Comparison of ENCODE assay signal across 9 mouse cellular contexts in genomic region chr13:44182544-44183191, GRCm38 (mm10).
DNase-seq lines count a peak whose midpoint lies in the region; ATAC-seq lines count a peak whose summit lies in the region.
"Had no signal": no experiment of that assay in that cellular context is flagged by ENCODE, and none has a peak within 500 bp of the region (broad histone marks: within the 10 kb centered on the region; RNA-seq: fewer than 3 reads in every experiment).

No protein-coding gene starts in this region.

- no peaks in the 10 kb centered on the region for H3K9me3 ChIP-seq in kidney, embryonic 16.5 days (ENCODE audit: low read length)
- H3K9me3 ChIP-seq: liver, embryonic 15.5 days had no signal

- no peak overlapping the region for H3K9ac ChIP-seq in kidney, embryonic 16.5 days (replicated peaks; ENCODE audit: low read length)
- H3K9ac ChIP-seq: liver, embryonic 15.5 days had no signal

- no peaks in the 10 kb centered on the region for H3K27me3 ChIP-seq in kidney, embryonic 16.5 days (ENCODE audit: insufficient read depth, low read length)
- H3K27me3 ChIP-seq: liver, embryonic 15.5 days had no signal

- H3K36me3 ChIP-seq in kidney, embryonic 16.5 days (ENCODE audit: insufficient read depth, low read length) = no peaks in the 10 kb centered on the region
- H3K36me3 ChIP-seq: liver, embryonic 15.5 days had no signal

- peak overlapping the region; percentile 45; the same call in 1 of the 2 replicates for H3K27ac ChIP-seq in kidney, embryonic 16.5 days (ENCODE audit: low read length)
- H3K27ac ChIP-seq: liver, embryonic 15.5 days had no signal

- ATAC-seq in kidney, embryonic 16.5 days (ENCODE audit: low FRiP score, low TSS enrichment) = 0 out of 2 replicates have a peak, but pooled peaks have one; percentile 49

- peak; percentile 7 for DNase-seq in adrenal gland, adult 2 months
- no peak for DNase-seq in adrenal gland, adult (ENCODE audit: inconsistent age in 2 of 2, low spot score in 1 of 2)
- DNase-seq in lung, postnatal 36 days = peak; percentile 10
- DNase-seq in lung, postnatal 10 days = no peak
- no peak for DNase-seq in right cerebral cortex, adult 2 months (ENCODE audit: low spot score in 2 of 2)
- DNase-seq in layer of hippocampus, adult 11-12 months (ENCODE audit: low spot score) = no peak
- no peak for DNase-seq in cerebellum, adult 11-12 months

- peaks cover 21% of the 10 kb centered on the region for H3K4me1 ChIP-seq in kidney, embryonic 16.5 days (ENCODE audit: insufficient read depth, low read length)
- H3K4me1 ChIP-seq: liver, embryonic 15.5 days had no signal

- 32% methylated on average over 15 of the region's 15 CpGs for WGBS in kidney, embryonic 16.5 days

- H3K4me2 ChIP-seq in kidney, embryonic 16.5 days (replicated peaks; ENCODE audit: low read depth, low read length) = peak overlapping the region; percentile 26
- H3K4me2 ChIP-seq: liver, embryonic 15.5 days had no signal

- H3K4me3 ChIP-seq in kidney, embryonic 16.5 days (ENCODE audit: low read length) = no peak overlapping the region
- H3K4me3 ChIP-seq: liver, embryonic 15.5 days had no signal

Comparison
In these comparisons a context has a peak if more than half of its experiments do, and no peak if none do; other contexts are left out.
1. DNase-seq: peak in adrenal gland, adult 2 months (single experiment) and lung, postnatal 36 days (single experiment); none in adrenal gland, adult (0 of 2), lung, postnatal 10 days (single experiment), right cerebral cortex, adult 2 months (0 of 2), layer of hippocampus, adult 11-12 months (single experiment) and cerebellum, adult 11-12 months (single experiment).